Comparison of ENCODE assay signal across 11 mouse cellular contexts in the genomic region with DNA sequence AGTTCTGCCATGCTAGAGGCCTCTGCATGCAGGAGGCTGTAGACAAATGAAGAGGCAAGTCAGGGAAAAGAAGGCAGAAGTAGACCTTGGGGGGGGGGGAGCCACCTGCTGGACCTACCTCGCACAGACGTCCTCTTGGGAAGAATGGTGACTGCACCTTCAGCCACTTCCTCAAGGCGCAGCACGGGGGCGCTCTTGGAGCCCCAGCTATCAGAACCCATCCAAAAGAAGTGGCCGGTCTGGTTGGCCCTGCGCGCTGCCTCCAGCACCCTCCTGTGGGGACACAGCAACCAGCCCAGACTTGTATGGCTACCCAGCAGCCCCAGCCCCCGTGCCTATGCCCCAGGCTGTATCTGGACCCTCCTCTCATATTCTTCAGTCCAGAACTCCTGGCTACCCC.
DNase-seq lines count a peak whose midpoint lies in the region; ATAC-seq lines count a peak whose summit lies in the region.
"Had no signal": no experiment of that assay in that cellular context is flagged by ENCODE, and none has a peak within 500 bp of the region (broad histone marks: within the 10 kb centered on the region; RNA-seq: fewer than 3 reads in every experiment).

No protein-coding gene starts in this region.

- no peaks in the 10 kb centered on the region for H3K27me3 ChIP-seq in midbrain, embryonic 10.5 days (ENCODE audit: low read depth, poor library complexity, severe bottlenecking)
- no peaks in the 10 kb centered on the region for H3K27me3 ChIP-seq in midbrain, embryonic 16.5 days (ENCODE audit: control insufficient read depth, insufficient read depth, low read depth, low read length)
- H3K27me3 ChIP-seq: limb, embryonic 13.5 days had no signal

- H3K4me2 ChIP-seq in midbrain, embryonic 16.5 days (ENCODE audit: low read length), result no peak overlapping the region
- H3K4me2 ChIP-seq: limb, embryonic 13.5 days had no signal

- H3K36me3 ChIP-seq in midbrain, embryonic 10.5 days, result no peaks in the 10 kb centered on the region
- no peaks in the 10 kb centered on the region for H3K36me3 ChIP-seq in midbrain, embryonic 16.5 days (ENCODE audit: control insufficient read depth, insufficient read depth, low read length)
- H3K36me3 ChIP-seq: limb, embryonic 13.5 days had no signal

- no peak for ATAC-seq in midbrain, embryonic 16.5 days

- DNase-seq in embryo, embryonic 10.5 days (ENCODE audit: low spot score), result peak; percentile 48
- DNase-seq in embryo, embryonic 9.5 days (ENCODE audit: extremely low spot score), result no peak
- DNase-seq in midbrain, embryonic 10.5 days (ENCODE audit: low spot score), result peak; percentile 40
- DNase-seq in cerebellum, postnatal 14 days, result peak; percentile 61 to 67
- peak; percentile 24 for DNase-seq in thymus, postnatal 14 days
- no peak for DNase-seq in left cerebral cortex, postnatal 14 days (ENCODE audit: low spot score in 2 of 2)
- DNase-seq in gastrocnemius, adult 18-20 months (ENCODE audit: low spot score), result no peak
- DNase-seq: gastrocnemius, postnatal 36 days; kidney, adult 11 months had no signal

- intact Hi-C loops in left cerebral cortex, postnatal 14 days (cut with DNase I), result no loop called here

- H3K4me3 ChIP-seq in midbrain, embryonic 10.5 days, result no peak overlapping the region
- H3K4me3 ChIP-seq in midbrain, embryonic 16.5 days (ENCODE audit: low read depth, low read length), result no peak overlapping the region
- H3K4me3 ChIP-seq: limb, embryonic 13.5 days had no signal

- peaks cover 6% of the 10 kb centered on the region for H3K4me1 ChIP-seq in midbrain, embryonic 10.5 days
- H3K4me1 ChIP-seq in midbrain, embryonic 16.5 days (ENCODE audit: control insufficient read depth, insufficient read depth, low read length), result peaks cover 2% of the 10 kb centered on the region; the same call in 1 of the 2 replicates

- H3K9me3 ChIP-seq in midbrain, embryonic 10.5 days (replicated peaks), result no peaks in the 10 kb centered on the region
- no peaks in the 10 kb centered on the region for H3K9me3 ChIP-seq in midbrain, embryonic 16.5 days (replicated peaks; ENCODE audit: control insufficient read depth, low read length, poor library complexity, severe bottlenecking)
- H3K9me3 ChIP-seq: limb, embryonic 13.5 days had no signal

- no peak overlapping the region for H3K27ac ChIP-seq in midbrain, embryonic 10.5 days (replicated peaks)
- H3K27ac ChIP-seq in midbrain, embryonic 16.5 days (ENCODE audit: low read length), result no peak overlapping the region
- H3K27ac ChIP-seq: limb, embryonic 13.5 days had no signal

- no peak overlapping the region for H3K9ac ChIP-seq in midbrain, embryonic 16.5 days (ENCODE audit: low read depth, low read length)
- H3K9ac ChIP-seq: limb, embryonic 13.5 days had no signal

- 23% methylated on average over 9 of the region's 9 CpGs for WGBS in midbrain, embryonic 10.5 days
- WGBS in midbrain, embryonic 16.5 days, result 29% methylated on average over 9 of the region's 9 CpGs

Comparison
In these comparisons a context has a peak if more than half of its experiments do, and no peak if none do; other contexts are left out.
1. DNase-seq: peak in embryo, embryonic 10.5 days (single experiment), midbrain, embryonic 10.5 days (single experiment), cerebellum, postnatal 14 days (2 of 2) and thymus, postnatal 14 days (single experiment); none in embryo, embryonic 9.5 days (single experiment), left cerebral cortex, postnatal 14 days (0 of 2) and gastrocnemius, adult 18-20 months (single experiment).